Mouse (Mus musculus) embryonic facial prominence, embryonic 15.5 days (tissue): ENCODE data around the gene Spata13. TPM values are rescaled to one million over a fixed set of nuclear protein-coding genes. Genes with fewer than 3 reads are reported as not detected.

Experiments used
- ATAC-seq: fragments of 200-750 bp; cut with Nextera tagmentation; 2 replicates; pipeline ENCODE4 v1.8.0; 2017; ENCODE audit warnings: low read depth, moderate TSS enrichment; ENCODE audit not compliant: insufficient number of reproducible peaks, low FRiP score, low TSS enrichment
- H3K27ac ChIP-seq: fragments of 300-500 bp; sonication (generic); replicated peaks from 2 replicates; pipeline ENCODE4 v1.5.1; 2015; ENCODE audit warnings: mild to moderate bottlenecking, inconsistent platforms
- H3K27me3 ChIP-seq: fragments of 300-500 bp; sonication (generic); 2 replicates; pipeline ENCODE4 v1.6.1; 2015; ENCODE audit warnings: inconsistent platforms
- H3K36me3 ChIP-seq: fragments of 300-500 bp; sonication (generic); 2 replicates; pipeline ENCODE4 v1.6.1; 2015; ENCODE audit warnings: mild to moderate bottlenecking, inconsistent platforms
- H3K4me1 ChIP-seq: fragments of 300-500 bp; sonication (generic); 2 replicates; pipeline ENCODE4 v1.6.1; 2015; ENCODE audit warnings: inconsistent platforms
- H3K4me2 ChIP-seq: fragments of 300-500 bp; sonication (generic); replicated peaks from 2 replicates; pipeline ENCODE4 v1.6.1; 2015; ENCODE audit warnings: mild to moderate bottlenecking, inconsistent platforms
- H3K4me3 ChIP-seq: fragments of 300-500 bp; sonication (generic); replicated peaks from 2 replicates; pipeline ENCODE4 v1.5.1; 2015; ENCODE audit warnings: mild to moderate bottlenecking, inconsistent platforms
- H3K9ac ChIP-seq: fragments of 300-500 bp; sonication (generic); 2 replicates; pipeline ENCODE4 v1.6.1; 2015; ENCODE audit warnings: inconsistent platforms
- H3K9me3 ChIP-seq: fragments of 300-500 bp; sonication (generic); replicated peaks from 2 replicates; pipeline ENCODE4 v1.6.1; 2016; ENCODE audit warnings: inconsistent platforms
- WGBS: fragments of 180-500 bp; shearing (Covaris S2); methylation state at CpG from one replicate; pipeline ENCODE4 v1.1.7; 2015; 5-methylcytosine and 5-hydroxymethylcytosine counted together
- polyA plus RNA-seq: library from polyadenylated mRNA; unstranded; fragments of >200 nt; fragmentation: Nextera tagmentation; extraction: Ambion mirVana; gene quantifications from 2 replicates; pipeline ENCODE4 v1.2.1, GENCODE M21; 2015

Spata13 gene
- polyA plus RNA-seq, 1 experiment from 2014 or later = 16.1 TPM

- no peak overlapping the region for H3K4me3 ChIP-seq
- no peaks in the 10 kb centered on the region for H3K4me1 ChIP-seq
- H3K27me3 ChIP-seq = no peaks in the 10 kb centered on the region
- H3K27ac ChIP-seq = no peak overlapping the region
- H3K9me3 ChIP-seq = no peaks in the 10 kb centered on the region
- H3K36me3 ChIP-seq = peaks cover 24% of the 10 kb centered on the region; the same call in 1 of the 2 replicates
- H3K9ac ChIP-seq = no peak overlapping the region
- WGBS = 81% methylated on average over 14 of the region's 14 CpGs
- no peak overlapping the region for H3K4me2 ChIP-seq
- ATAC-seq = no peak
Observed at GRCm38 (mm10) chr14:60752892-60753800, 119.3 kb downstream of the Spata13 start.

GRCm38 (mm10) chr14:60753801-60754126 is 120.0 kb downstream of the Spata13 start:
- H3K9me3 ChIP-seq = no peaks in the 10 kb centered on the region
- 94% methylated on average over 10 of the region's 10 CpGs for WGBS
- no peak for ATAC-seq
- H3K4me3 ChIP-seq = no peak overlapping the region
- H3K9ac ChIP-seq = no peak overlapping the region
- H3K4me2 ChIP-seq = no peak overlapping the region
- no peaks in the 10 kb centered on the region for H3K4me1 ChIP-seq
- no peaks in the 10 kb centered on the region for H3K27me3 ChIP-seq
- peaks cover 23% of the 10 kb centered on the region; the same call in 1 of the 2 replicates for H3K36me3 ChIP-seq
- H3K27ac ChIP-seq = no peak overlapping the region

- Histone ChIP-seq H3K4me3 (no peak overlapping the region), H3K4me2 (no peak overlapping the region), H3K9me3 (no peaks in the 10 kb centered on the region), H3K27me3 (no peaks in the 10 kb centered on the region), H3K9ac (no peak overlapping the region), H3K4me1 (no peaks in the 10 kb centered on the region), H3K27ac (no peak overlapping the region), H3K36me3 (peaks cover 23% of the 10 kb centered on the region; the same call in 1 of the 2 replicates)
- 93% methylated on average over 5 of the region's 5 CpGs for WGBS
- ATAC-seq = no peak
Observed at GRCm38 (mm10) chr14:60754656-60755055, 120.9 kb downstream of the Spata13 start.

GRCm38 (mm10) chr14:60756271-60756670 is 122.5 kb downstream of the Spata13 start:
- ATAC-seq = no peak
- H3K4me1 ChIP-seq = no peaks in the 10 kb centered on the region
- H3K9me3 ChIP-seq = no peaks in the 10 kb centered on the region
- no peak overlapping the region for H3K9ac ChIP-seq
- H3K4me3 ChIP-seq = no peak overlapping the region
- H3K27ac ChIP-seq = no peak overlapping the region
- H3K4me2 ChIP-seq = no peak overlapping the region
- H3K27me3 ChIP-seq = no peaks in the 10 kb centered on the region
- H3K36me3 ChIP-seq = peaks cover 23% of the 10 kb centered on the region; the same call in 1 of the 2 replicates
- WGBS = 84% methylated on average over 15 of the region's 15 CpGs

- ATAC-seq = no peak
- H3K9ac ChIP-seq = no peak overlapping the region
- H3K27me3 ChIP-seq = no peaks in the 10 kb centered on the region
- H3K4me2 ChIP-seq = no peak overlapping the region
- no peak overlapping the region for H3K4me3 ChIP-seq
- peaks cover 25% of the 10 kb centered on the region for H3K36me3 ChIP-seq
- no peak overlapping the region for H3K27ac ChIP-seq
- no peaks in the 10 kb centered on the region for H3K4me1 ChIP-seq
- WGBS = 97% methylated on average over 8 of the region's 8 CpGs
- no peaks in the 10 kb centered on the region for H3K9me3 ChIP-seq
Observed at GRCm38 (mm10) chr14:60757265-60757664, 123.5 kb downstream of the Spata13 start.

GRCm38 (mm10) chr14:60757722-60758121 is 123.9 kb downstream of the Spata13 start:
- H3K27ac ChIP-seq = no peak overlapping the region
- H3K27me3 ChIP-seq = no peaks in the 10 kb centered on the region
- no peak overlapping the region for H3K4me3 ChIP-seq
- no peak overlapping the region for H3K9ac ChIP-seq
- no peak for ATAC-seq
- H3K4me1 ChIP-seq = no peaks in the 10 kb centered on the region
- H3K9me3 ChIP-seq = no peaks in the 10 kb centered on the region
- WGBS = 92% methylated on average over 7 of the region's 7 CpGs
- H3K36me3 ChIP-seq = peaks cover 25% of the 10 kb centered on the region
- H3K4me2 ChIP-seq = no peak overlapping the region

GRCm38 (mm10) chr14:60759097-60759496 is 125.3 kb downstream of the Spata13 start:
- Histone ChIP-seq H3K9ac (no peak overlapping the region), H3K4me1 (no peaks in the 10 kb centered on the region), H3K4me3 (no peak overlapping the region), H3K9me3 (no peaks in the 10 kb centered on the region), H3K27ac (no peak overlapping the region), H3K4me2 (no peak overlapping the region), H3K36me3 (peaks cover 20% of the 10 kb centered on the region), H3K27me3 (no peaks in the 10 kb centered on the region)
- 88% methylated on average over 8 of the region's 8 CpGs for WGBS
- no peak for ATAC-seq

- no peaks in the 10 kb centered on the region for H3K9me3 ChIP-seq
- H3K27ac ChIP-seq = no peak overlapping the region
- no peak overlapping the region for H3K4me2 ChIP-seq
- no peak for ATAC-seq
- no peak overlapping the region for H3K9ac ChIP-seq
- WGBS = 74% methylated on average over 10 of the region's 10 CpGs
- peaks cover 15% of the 10 kb centered on the region for H3K36me3 ChIP-seq
- H3K27me3 ChIP-seq = no peaks in the 10 kb centered on the region
- H3K4me3 ChIP-seq = no peak overlapping the region
- H3K4me1 ChIP-seq = no peaks in the 10 kb centered on the region
Observed at GRCm38 (mm10) chr14:60761801-60762200, 128.0 kb downstream of the Spata13 start.

- Histone ChIP-seq H3K27me3 (no peaks in the 10 kb centered on the region), H3K4me3 (no peak overlapping the region), H3K4me2 (no peak overlapping the region), H3K9ac (no peak overlapping the region), H3K27ac (no peak overlapping the region), H3K36me3 (peaks cover 8% of the 10 kb centered on the region), H3K9me3 (no peaks in the 10 kb centered on the region), H3K4me1 (no peaks in the 10 kb centered on the region)
- 74% methylated on average over 7 of the region's 7 CpGs for WGBS
- ATAC-seq = no peak
Observed at GRCm38 (mm10) chr14:60762754-60763153, 129.0 kb downstream of the Spata13 start.

GRCm38 (mm10) chr14:60763746-60764145 is 129.9 kb downstream of the Spata13 start:
- Histone ChIP-seq H3K9ac (no peak overlapping the region), H3K9me3 (no peaks in the 10 kb centered on the region), H3K4me1 (no peaks in the 10 kb centered on the region), H3K36me3 (peaks cover 5% of the 10 kb centered on the region), H3K4me3 (no peak overlapping the region), H3K4me2 (no peak overlapping the region), H3K27ac (no peak overlapping the region), H3K27me3 (no peaks in the 10 kb centered on the region)
- WGBS = 77% methylated on average over 5 of the region's 5 CpGs
- ATAC-seq = no peak

GRCm38 (mm10) chr14:60764526-60764925 is 130.7 kb downstream of the Spata13 start:
- Histone ChIP-seq H3K36me3 (peaks cover 5% of the 10 kb centered on the region; the same call in 1 of the 2 replicates), H3K4me3 (no peak overlapping the region), H3K4me2 (no peak overlapping the region), H3K4me1 (no peaks in the 10 kb centered on the region), H3K27ac (no peak overlapping the region), H3K9ac (no peak overlapping the region), H3K27me3 (no peaks in the 10 kb centered on the region), H3K9me3 (no peaks in the 10 kb centered on the region)
- no peak for ATAC-seq
- WGBS = 68% methylated on average over 4 of the region's 4 CpGs

GRCm38 (mm10) chr14:60765025-60765424 is 131.2 kb downstream of the Spata13 start:
- Histone ChIP-seq H3K27me3 (no peaks in the 10 kb centered on the region), H3K4me2 (no peak overlapping the region), H3K36me3 (peaks cover 5% of the 10 kb centered on the region; the same call in 1 of the 2 replicates), H3K9ac (no peak overlapping the region), H3K4me3 (no peak overlapping the region), H3K9me3 (no peaks in the 10 kb centered on the region), H3K4me1 (no peaks in the 10 kb centered on the region), H3K27ac (no peak overlapping the region)
- no peak for ATAC-seq
- 42% methylated on average over 2 of the region's 2 CpGs for WGBS
